Mouse (Mus musculus) 3T3-L1 (cell line): ENCODE data around the gene Amacr.

Source experiments
- DNase-seq: peaks from one replicate; pipeline ENCODE4 v3.0.0-alpha.2; 2015; ENCODE audit warnings: low read depth, low spot score

Gene Amacr

GRCm38 (mm10) chr15:10981377-10982063 lies at the start of gene Amacr:
Gene Amacr (plus strand): TSS chr15:10981756.
- DNase-seq: peak; percentile 93

- no peak for DNase-seq
Measured at GRCm38 (mm10) chr15:10933930-10934329, 47.6 kb upstream of the Amacr start.

- DNase-seq: peak; percentile 26
Measured at GRCm38 (mm10) chr15:10940148-10941108, 41.1 kb upstream of the Amacr start.

DNA sequence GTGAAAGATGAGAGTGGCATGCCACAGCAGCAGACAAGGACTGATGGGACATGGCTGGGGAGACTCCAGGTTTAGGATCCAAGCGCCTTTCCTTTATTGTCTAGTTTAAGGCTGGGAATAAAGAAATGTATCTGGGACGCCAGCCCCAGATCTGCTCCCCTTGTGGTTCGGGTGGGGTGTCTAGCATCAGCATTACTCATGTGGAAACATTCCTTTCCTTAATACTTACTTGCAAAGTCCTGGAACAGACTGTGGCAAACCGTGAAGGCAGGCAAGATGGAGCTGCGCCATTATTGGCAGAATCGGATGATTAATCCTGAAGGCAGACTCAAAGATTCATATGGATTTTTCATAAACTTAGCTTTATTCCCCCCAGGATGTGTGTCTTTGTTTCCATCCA lies 39.7 kb upstream of the Amacr start:
- DNase-seq: peak; percentile 74

DNA sequence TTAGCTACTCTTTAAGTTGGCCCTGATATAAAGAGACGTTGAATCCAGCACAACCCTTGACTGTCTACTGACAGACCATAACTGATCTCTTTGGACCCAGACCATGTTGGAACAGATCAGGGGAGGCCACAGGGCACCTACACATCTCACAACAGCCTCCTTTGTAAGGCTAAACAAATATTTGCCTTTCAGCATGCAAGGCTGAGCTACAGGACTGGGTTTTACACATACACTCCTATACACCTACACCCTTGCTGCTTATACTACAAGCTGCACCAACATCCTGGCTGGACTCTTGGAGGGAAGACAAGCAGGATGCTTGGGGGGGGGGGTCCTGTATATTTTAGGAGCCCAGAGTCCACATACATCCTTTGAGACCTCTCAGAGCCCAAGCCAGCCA lies 33.7 kb upstream of the Amacr start:
- DNase-seq: no peak

DNA sequence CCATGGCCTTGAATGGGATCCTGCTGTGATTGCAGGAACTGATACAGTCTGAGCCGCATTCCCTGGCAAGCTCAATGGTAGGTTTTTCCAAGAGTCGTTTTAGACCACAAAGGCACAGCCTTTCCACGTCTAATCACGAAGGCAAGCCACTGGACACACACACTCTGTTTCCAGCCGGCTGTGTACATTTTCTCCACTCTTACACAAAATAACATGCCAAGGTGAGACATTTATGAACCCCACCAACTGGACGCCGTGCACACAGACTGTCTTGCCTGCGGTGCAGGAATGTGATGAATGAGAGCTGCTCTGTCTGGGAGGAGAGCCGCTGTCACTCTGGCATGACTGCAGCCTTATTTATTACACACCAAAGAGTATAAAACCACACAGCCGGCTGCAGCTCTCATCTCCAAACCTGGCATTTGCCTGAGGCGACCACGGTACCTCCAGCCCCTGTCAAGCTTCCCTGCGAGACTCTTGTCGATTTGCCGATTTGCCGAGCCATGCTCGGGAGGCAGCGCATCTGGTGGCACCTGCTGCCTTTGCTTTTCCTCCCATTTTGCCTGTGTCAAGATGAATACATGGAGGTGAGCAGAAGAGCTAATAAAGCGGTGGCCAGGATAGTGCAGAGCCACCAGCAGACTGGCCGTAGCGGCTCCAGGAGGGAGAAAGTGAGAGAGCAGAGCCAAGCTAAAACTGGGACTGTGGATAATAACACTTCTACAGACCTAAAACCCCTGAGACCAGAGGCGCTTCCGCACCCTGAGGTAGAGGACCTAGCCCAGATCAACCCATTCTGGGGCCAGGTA lies 29.4 kb upstream of the Amacr start, which contains the start of gene C1qtnf3:
Gene C1qtnf3, plus strand, starts transcription at position 382 of the 809 bp plus-strand sequence.
- DNase-seq: no peak

DNA sequence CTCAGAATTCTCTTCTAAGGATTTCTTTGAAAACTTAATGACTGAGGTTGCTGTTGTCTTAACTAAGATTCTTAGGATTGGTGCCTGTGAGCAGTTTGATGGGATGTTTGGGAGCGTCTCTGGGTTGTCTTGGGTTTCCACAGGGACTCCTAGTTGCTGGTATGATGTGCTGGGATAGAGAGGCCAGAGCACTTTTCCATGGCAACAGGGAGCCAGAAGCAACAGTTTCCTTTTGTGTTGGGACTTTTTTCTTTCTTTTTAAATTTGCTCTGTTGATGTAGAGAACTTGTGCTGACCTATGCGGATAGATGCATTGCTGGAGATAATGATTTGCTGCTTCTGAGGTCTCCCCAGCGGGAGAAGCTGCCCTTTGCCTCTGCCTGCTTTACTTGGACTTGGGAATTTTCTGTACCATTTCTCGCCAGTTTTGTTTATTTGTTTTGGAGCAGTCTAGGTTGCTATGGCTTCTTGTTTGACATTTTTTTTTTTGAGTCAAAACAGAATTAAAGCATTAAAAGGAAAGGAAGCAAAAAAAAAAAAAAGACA lies 28.7 kb upstream of the Amacr start:
- peak; percentile 17 for DNase-seq

- no peak for DNase-seq
Measured at GRCm38 (mm10) chr15:10953465-10953864, 28.1 kb upstream of the Amacr start.

DNA sequence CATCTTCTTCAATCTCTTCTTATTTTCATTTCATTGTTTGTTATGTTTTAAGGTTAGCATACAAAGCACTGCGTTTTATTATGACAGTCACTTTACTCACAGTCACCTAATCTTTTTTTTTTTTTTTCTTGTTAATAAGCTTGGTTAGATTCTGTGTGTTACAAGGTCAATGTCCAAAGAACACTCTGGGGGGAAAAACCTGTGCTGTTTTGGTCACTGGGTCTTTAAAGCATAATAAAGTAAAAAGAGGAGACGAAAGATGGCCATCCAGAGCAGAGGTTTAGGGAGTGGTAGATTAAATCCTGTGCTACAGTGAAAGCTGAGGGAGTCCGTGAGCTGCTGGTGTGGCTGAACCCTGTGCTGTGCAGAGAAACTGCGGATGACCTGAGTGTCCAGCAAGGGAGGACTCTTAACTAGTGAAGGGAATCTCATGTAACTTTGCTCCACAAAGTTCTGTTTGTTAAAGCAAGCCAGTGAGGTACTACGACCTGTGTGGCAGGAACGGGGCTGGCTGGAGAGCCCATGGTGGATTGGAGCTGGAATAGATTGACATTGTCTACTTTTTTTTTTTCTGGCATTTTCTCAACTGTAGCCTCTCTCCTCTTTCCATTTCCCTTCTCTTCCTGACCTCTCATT lies 27.1 kb upstream of the Amacr start:
- DNase-seq: no peak

GRCm38 (mm10) chr15:10955156-10955555 lies 26.4 kb upstream of the Amacr start:
- DNase-seq: no peak

- peak; percentile 28 for DNase-seq
Measured at GRCm38 (mm10) chr15:10956706-10957105, 24.9 kb upstream of the Amacr start.

GRCm38 (mm10) chr15:10959277-10960026 lies 22.1 kb upstream of the Amacr start:
- DNase-seq: no peak

DNA sequence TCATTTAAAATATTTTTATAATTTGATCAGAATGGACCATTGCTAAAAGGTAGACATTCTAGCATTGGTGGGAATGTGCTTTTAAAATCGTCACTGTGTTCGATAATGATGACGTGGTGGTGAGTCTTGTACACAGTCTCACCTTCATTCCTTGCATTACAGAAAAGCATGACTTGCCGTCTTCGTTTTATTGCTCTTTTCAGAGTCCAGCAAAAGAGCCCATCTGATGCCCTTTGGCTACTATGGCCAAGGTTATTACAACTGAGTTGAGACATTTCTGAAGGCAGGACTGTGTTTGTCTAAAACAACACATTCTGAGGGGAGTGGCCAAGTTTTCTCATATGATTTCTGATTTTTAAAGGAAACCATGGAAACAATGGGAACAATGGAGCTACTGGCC lies 21.3 kb upstream of the Amacr start:
- DNase-seq: no peak

GRCm38 (mm10) chr15:10962601-10963000 lies 19.0 kb upstream of the Amacr start:
- no peak for DNase-seq

DNA sequence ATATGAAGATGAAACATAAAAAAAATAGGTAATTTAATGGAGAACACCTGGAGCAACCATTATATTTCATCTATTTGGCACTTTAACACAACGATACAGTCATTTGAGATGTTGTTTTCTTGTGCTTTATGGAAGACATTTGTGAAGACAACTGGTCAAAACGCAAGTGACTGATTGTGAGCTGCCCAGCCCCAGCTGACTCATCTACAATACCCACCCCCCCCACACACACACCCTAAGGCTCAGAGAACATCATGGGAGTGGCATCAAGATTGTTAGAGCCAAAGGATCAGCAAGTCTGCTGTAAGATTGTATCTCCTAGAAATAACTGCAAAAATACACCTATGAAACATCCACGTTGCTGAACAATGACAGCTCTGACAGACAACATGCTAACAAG lies 12.1 kb upstream of the Amacr start:
- peak; percentile 48 for DNase-seq

DNA sequence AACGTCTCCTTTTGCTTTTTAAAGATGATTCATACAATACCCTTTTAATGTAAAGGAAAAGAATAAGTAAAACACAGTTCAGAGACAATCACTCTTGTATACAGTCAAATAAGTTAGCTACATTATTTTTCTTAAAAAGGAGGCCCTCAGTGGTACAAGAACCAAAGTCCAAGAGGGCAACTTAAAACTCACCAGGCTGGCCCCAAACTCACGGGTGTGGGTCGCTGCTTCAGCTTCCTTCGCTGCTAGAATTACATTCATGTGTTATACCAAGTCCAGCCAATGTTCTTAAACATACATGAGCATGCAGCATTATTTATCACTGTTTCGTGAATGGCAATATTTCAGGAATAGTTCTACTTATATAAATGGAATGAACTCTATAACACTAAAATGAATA lies 10.8 kb upstream of the Amacr start:
- DNase-seq: no peak

- DNase-seq: no peak
Measured at GRCm38 (mm10) chr15:10977151-10977550, 4.4 kb upstream of the Amacr start.

DNA sequence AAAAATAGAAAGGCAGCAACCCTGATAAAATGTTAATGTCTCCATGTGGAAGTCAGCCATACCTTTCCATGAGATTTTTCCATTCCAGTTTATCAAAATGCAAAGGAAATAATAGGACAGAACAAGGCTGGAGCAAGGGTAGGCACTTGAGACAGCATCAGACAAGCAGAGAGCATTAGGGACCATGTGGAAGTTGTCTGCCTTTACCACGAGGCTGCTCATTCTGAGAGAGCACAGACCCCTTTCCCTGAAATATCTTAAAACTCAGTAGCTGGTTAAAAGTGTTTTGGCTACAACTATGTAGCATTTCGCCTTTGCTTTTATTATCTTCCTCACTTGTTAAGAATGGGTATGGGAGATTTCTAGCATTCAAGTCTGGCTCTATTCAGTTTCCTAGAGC lies 844 bp upstream of the Amacr start:
- DNase-seq: no peak

- DNase-seq: no peak
Measured at GRCm38 (mm10) chr15:10982064-10982435, 494 bp downstream of the Amacr start.

- DNase-seq: no peak
Measured at GRCm38 (mm10) chr15:10985756-10986155, 4.2 kb downstream of the Amacr start.
